Mouse (Mus musculus) liver, postnatal 0 days (tissue): ENCODE measurements at regions not wholly inside any gene's neighbourhood (a gene's known extent, or its start where the extent isn't known, plus 50 kb on each side); places are given as distances from the start of the nearest gene placed in this dataset.

Experiments used
- ATAC-seq: fragments of 200-750 bp; cut with Nextera tagmentation; 2 replicates; pipeline ENCODE4 v1.8.0; 2017; ENCODE audit warnings: mild to moderate bottlenecking, moderate library complexity
- DNase-seq: peaks from one replicate; pipeline ENCODE4 v3.0.0-alpha.2; 2016
- H3K27ac ChIP-seq: fragments of 300-500 bp; sonication (generic); 2 replicates; pipeline ENCODE4 v1.5.1; 2014; ENCODE audit warnings: antibody characterized with exemption, moderate library complexity, mild to moderate bottlenecking, low read depth
- H3K27me3 ChIP-seq: fragments of 300-500 bp; sonication (generic); 2 replicates; pipeline ENCODE4 v1.6.1; 2014; ENCODE audit warnings: low read length, control low read depth, mixed read lengths; ENCODE audit not compliant: insufficient read depth
- H3K36me3 ChIP-seq: fragments of 300-500 bp; sonication (generic); replicated peaks from 2 replicates; pipeline ENCODE4 v1.6.1; 2014; ENCODE audit warnings: mild to moderate bottlenecking, control low read depth, low read length, moderate library complexity, mixed read lengths; ENCODE audit not compliant: insufficient read depth
- H3K4me1 ChIP-seq: fragments of 300-500 bp; sonication (generic); 2 replicates; pipeline ENCODE4 v1.6.1; 2014; ENCODE audit warnings: antibody characterized with exemption, mild to moderate bottlenecking, control low read depth; ENCODE audit not compliant: insufficient read depth
- H3K4me2 ChIP-seq: fragments of 300-500 bp; sonication (generic); 2 replicates; pipeline ENCODE4 v1.6.1; 2014; ENCODE audit warnings: low read depth, mild to moderate bottlenecking, low read length, moderate library complexity, mixed read lengths
- H3K4me3 ChIP-seq: fragments of 300-500 bp; sonication (generic); 2 replicates; pipeline ENCODE4 v1.5.1; 2014; ENCODE audit warnings: low read depth, low read length
- H3K9ac ChIP-seq: fragments of 300-500 bp; sonication (generic); replicated peaks from 2 replicates; pipeline ENCODE4 v1.6.1; 2014; ENCODE audit warnings: mild to moderate bottlenecking, moderate library complexity
- H3K9me3 ChIP-seq: fragments of 300-500 bp; sonication (generic); 2 replicates; pipeline ENCODE4 v1.6.1; 2016; ENCODE audit warnings: mild to moderate bottlenecking, control low read depth, low read length, mixed read lengths
- CTCF ChIP-seq: sonication (generic); IDR thresholded peaks from 2 replicates; pipeline ENCODE4 v1.5.1; 2016; ENCODE audit warnings: antibody characterized with exemption, low read depth
- EP300 ChIP-seq: IDR thresholded peaks from 2 replicates; pipeline ENCODE4 v1.6.1; 2016; ENCODE audit warnings: antibody characterized with exemption, low read depth, mild to moderate bottlenecking
- WGBS: fragments of 180-500 bp; shearing (Covaris S2); extraction: QIAGEN DNeasy Blood & Tissue Kit; methylation state at CpG from one replicate; pipeline ENCODE4 v1.1.7; 2014; ENCODE audit not compliant: insufficient replicate concordance; 5-methylcytosine and 5-hydroxymethylcytosine counted together

DNA sequence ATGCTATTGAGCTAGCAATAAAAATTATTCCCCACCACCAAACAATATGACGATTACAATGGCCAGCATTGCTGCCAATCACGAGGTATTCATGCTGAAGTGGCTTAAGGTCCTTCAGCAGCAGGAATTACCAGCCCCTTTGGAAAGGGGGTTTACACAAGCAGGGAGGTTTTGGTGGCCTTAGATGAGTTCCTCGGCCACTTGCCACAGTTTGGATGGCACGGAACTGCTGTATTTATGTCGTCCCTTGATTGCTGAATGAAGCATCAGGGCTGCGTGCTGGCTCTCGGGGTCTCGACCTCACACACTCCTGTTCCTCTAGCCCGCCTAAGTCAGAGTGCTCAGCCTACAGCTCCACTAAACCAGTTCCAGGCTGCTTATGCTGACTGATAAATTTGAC is 361.2 kb upstream of the Nfe2l3 start:
- H3K36me3 ChIP-seq: no peaks in the 10 kb centered on the region
- WGBS: 60% methylated on average over 9 of the region's 9 CpGs
- no peaks in the 10 kb centered on the region for H3K9me3 ChIP-seq
- DNase-seq (no peak), ATAC-seq (no peak)
- no peaks in the 10 kb centered on the region for H3K27me3 ChIP-seq
- TF ChIP-seq CTCF: no peak
- no peak for TF ChIP-seq EP300
- no peak overlapping the region for H3K27ac ChIP-seq
- H3K4me2 ChIP-seq: no peak overlapping the region
- no peak overlapping the region for H3K9ac ChIP-seq
- H3K4me1 ChIP-seq: no peaks in the 10 kb centered on the region
- no peak overlapping the region for H3K4me3 ChIP-seq

DNA sequence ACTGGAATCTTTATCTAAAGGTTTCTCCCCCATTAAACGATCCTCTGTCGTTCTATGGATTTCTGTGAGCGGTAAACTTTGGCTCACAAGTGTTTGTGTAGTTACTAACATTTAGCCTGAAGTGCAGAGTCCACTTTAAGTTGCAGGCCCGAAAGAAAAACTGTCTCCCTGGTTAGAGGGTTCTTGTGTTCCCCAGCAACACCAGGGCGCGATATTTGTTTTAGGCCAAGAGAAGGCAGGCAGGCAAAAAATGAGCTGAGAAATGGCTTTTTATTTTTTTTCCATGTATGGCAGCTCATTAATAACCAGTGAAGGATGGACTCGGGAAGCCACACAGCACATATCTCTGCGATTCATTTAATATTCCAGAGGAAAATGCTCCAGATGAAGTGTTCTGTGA is 357.4 kb upstream of the Nfe2l3 start:
- WGBS: 60% methylated on average over 8 of the region's 8 CpGs
- H3K4me1 ChIP-seq: no peaks in the 10 kb centered on the region
- H3K27ac ChIP-seq: no peak overlapping the region
- no peak overlapping the region for H3K9ac ChIP-seq
- no peak overlapping the region for H3K4me3 ChIP-seq
- TF ChIP-seq CTCF (no peak), EP300 (no peak)
- no peaks in the 10 kb centered on the region for H3K9me3 ChIP-seq
- DNase-seq (no peak), ATAC-seq (no peak)
- H3K36me3 ChIP-seq: no peaks in the 10 kb centered on the region
- H3K27me3 ChIP-seq: no peaks in the 10 kb centered on the region
- H3K4me2 ChIP-seq: no peak overlapping the region

DNA sequence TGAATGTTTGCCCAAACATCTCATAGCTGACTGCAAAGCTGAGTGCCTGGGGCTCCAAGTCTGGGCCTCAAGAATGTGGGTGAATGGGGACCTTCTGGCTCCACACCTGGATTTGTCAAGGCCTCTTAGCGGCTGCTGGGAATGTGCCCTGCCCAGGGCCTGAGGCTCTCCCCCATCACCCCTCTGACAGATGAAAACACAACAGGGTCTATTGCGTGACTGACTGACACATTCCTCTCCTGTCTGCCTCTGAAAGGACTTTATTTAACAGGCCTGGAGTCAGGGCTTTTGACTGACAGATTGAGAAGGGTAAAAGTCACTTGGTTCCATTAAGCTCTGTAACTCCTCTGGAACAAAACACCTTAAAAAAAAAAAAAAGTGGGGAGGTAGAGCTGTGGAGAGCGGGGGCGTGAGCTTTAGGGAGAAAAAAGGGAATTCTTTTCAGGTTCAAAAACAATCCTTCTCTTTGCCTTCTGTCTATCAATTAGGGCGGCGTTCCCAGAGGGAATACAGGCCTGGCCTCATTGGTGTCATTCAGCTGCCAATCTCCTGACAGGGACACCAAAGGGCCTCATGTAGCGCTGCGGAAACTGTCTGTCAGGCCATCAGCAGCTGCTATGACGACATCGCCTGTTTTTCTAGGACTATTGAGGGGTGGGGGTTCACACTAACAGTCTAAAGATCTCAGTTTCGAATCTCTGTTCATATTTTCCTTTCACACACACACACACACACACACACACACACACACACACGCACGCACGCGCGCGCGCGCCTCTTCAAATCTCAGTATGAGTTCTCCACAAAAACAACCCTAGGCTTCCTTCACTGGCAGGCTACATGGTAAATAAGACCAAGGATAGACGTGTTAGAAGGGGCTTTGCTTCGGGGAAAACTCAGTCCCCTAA is 355.4 kb upstream of the Nfe2l3 start:
- WGBS: 80% methylated on average over 21 of the region's 21 CpGs
- H3K9ac ChIP-seq: no peak overlapping the region
- H3K4me1 ChIP-seq: no peaks in the 10 kb centered on the region
- H3K36me3 ChIP-seq: no peaks in the 10 kb centered on the region
- ATAC-seq (no peak), DNase-seq (no peak)
- H3K4me2 ChIP-seq: no peak overlapping the region
- H3K27ac ChIP-seq: no peak overlapping the region
- no peaks in the 10 kb centered on the region for H3K27me3 ChIP-seq
- no peak for TF ChIP-seq EP300
- no peak overlapping the region for H3K4me3 ChIP-seq
- H3K9me3 ChIP-seq: no peaks in the 10 kb centered on the region

DNA sequence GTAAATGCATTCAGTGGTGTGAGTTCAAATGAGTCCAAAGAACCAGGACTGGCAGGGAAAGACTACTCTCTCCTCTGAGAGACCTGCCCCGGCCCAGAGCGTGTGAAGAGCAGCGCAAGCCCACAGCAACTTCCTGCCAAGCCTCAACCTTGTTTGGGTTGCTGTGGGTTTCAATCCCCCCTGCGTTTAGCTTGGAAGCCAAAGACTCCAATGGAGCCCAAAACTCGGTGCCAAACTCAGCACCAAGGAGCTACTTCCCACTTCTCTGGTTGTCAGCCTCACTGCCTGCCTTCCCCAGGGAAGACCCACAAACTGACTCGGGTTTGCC is 354.7 kb upstream of the Nfe2l3 start:
- no peak overlapping the region for H3K27ac ChIP-seq

DNA sequence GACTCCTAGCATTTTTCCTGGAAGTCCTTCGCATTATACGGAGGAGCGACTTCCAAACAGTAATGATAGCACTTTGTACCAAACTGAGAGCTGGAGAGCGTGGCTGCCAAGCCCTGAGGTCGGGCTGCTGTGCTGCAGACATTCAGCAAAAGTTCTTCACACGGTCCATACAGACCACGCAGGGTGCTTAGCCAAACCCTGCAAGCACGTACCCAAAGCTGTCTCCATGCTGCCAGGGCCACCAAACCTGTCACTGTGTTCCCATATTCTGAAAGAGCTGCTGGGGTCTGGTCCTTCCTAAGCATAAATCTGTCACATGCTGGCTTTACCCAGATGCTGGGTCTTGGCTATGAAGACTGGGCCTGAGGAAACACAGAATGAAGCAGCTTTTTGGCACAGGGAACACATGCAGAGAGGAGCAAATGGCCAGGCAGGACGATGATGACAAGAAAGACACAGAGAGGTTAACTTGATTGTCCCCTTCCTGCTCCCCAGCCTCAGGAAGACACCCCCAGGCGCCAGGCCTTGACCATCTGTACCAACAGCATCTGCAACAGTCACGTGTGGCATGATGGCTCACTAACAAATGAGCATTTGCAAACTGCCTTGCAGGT is 354.0 kb upstream of the Nfe2l3 start:
- ATAC-seq (no peak), DNase-seq (no peak)
- Histone ChIP-seq H3K4me2 (no peak overlapping the region), H3K27ac (no peak overlapping the region; the same call in 1 of the 2 replicates), H3K9ac (no peak overlapping the region), H3K4me3 (no peak overlapping the region), H3K27me3 (no peaks in the 10 kb centered on the region), H3K4me1 (no peaks in the 10 kb centered on the region), H3K9me3 (no peaks in the 10 kb centered on the region), H3K36me3 (no peaks in the 10 kb centered on the region)
- 66% methylated on average over 11 of the region's 11 CpGs for WGBS
- TF ChIP-seq EP300 (no peak), CTCF (no peak)

More for the DNA sequence above, 354.7 kb upstream of the Nfe2l3 start:
- H3K9ac ChIP-seq: no peak overlapping the region
- WGBS: 51% methylated on average over 6 of the region's 6 CpGs
- no peaks in the 10 kb centered on the region for H3K9me3 ChIP-seq
- no peaks in the 10 kb centered on the region for H3K4me1 ChIP-seq
- TF ChIP-seq EP300 (no peak), CTCF (no peak)
- ATAC-seq (no peak), DNase-seq (no peak)
- H3K4me3 ChIP-seq: no peak overlapping the region
- H3K36me3 ChIP-seq: no peaks in the 10 kb centered on the region
- no peaks in the 10 kb centered on the region for H3K27me3 ChIP-seq
- H3K4me2 ChIP-seq: no peak overlapping the region

DNA sequence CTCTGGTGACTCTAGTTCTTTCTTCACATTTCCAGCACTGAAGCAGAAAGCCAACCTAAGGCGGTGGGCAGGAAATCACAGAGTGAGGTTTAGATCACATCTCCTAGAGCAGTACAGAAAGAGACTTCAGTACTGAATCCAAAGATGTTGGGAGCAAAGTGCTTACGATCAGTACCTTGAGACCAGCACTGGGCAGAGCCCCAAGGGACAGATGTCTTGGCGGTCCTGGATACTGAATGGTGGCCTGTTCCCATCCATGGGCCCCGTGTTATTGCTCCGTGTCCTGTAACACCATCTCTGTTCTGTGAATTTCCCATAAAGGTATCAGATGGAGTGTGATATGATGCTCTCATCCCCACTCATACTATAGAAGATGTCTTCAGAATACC is 353.5 kb upstream of the Nfe2l3 start:
- WGBS: 88% methylated on average over 5 of the region's 5 CpGs
- DNase-seq (no peak), ATAC-seq (no peak)

More for the DNA sequence above, 353.5 kb upstream of the Nfe2l3 start:
- Histone ChIP-seq H3K9me3 (no peaks in the 10 kb centered on the region), H3K4me1 (no peaks in the 10 kb centered on the region), H3K4me3 (no peak overlapping the region), H3K9ac (no peak overlapping the region), H3K27me3 (no peaks in the 10 kb centered on the region), H3K4me2 (no peak overlapping the region), H3K27ac (no peak overlapping the region), H3K36me3 (no peaks in the 10 kb centered on the region)
- TF ChIP-seq EP300 (no peak), CTCF (no peak)
